Mouse (Mus musculus): ENCODE measurements around the gene Phykpl.

Phykpl gene

GRCm38 (mm10) chr11:51645293-51645692, 60.7 kb downstream of the Phykpl start:
- DNase-seq (ENCODE audit: low spot score): no peak

- no peak for DNase-seq (ENCODE audit: low spot score)
Observed at GRCm38 (mm10) chr11:51646245-51646644, 61.7 kb downstream of the Phykpl start.

GRCm38 (mm10) chr11:51646751-51647667, 62.5 kb downstream of the Phykpl start:
- no peak for DNase-seq (ENCODE audit: low spot score)

DNA sequence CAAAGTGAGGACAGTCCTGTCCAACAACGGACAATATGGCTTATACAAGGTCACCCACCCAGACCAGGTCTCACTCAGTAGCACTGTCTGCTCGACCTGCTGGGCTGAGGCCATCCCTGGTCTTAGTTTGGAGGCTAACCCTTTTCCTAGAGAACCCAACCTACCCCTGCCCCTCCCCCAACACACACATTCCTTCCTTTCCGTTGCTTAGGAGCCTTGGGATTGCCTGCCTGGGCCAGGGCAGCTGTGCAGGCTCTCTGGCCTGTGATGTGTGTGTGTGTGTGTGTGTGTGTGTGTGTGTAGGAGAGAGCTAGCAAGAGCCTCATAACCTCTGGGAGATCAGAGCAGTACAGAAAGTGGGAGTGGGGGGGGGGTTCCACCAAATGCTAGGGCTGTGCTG, 64.0 kb downstream of the Phykpl start:
- no peak for DNase-seq (ENCODE audit: low spot score)

DNA sequence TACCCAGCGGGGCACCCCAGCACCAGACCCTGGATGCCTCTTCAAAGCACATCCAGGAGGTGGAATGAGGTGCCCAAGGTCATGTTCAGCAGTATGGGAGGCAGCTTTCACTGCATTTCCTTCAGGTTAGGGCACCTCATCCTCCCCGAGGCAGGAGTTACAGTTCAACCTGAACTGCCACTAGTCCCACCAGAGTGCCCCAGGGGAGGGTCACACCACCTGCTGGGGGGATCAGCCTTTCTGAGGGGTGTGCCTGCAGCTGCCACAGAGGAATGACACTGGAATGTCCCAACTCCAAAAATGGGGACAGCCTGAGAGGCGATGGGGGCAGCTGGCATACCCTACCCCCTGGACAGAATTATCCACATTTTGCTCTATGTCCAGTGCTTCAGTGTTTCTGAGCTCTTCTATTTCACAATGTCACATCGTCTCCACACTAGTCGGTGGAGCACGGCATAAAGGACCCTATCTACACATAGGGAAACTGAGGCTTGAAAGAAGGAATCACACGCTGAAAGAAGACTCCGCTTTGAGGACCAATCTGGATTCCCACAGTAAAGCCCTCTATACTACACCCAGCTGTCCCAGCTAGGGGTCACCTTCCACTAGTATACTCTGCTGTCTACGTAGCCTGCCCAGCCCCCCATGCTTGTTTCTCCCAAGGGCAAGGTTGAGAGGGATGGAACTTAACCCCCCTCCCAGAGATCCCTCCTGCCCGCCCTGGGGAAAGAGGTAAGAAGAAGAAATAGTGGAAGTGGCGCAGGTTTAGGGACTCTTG, 64.7 kb downstream of the Phykpl start:
- no peak for DNase-seq (ENCODE audit: low spot score)

- no peak for DNase-seq (ENCODE audit: low spot score)
Observed at GRCm38 (mm10) chr11:51649889-51650199, 65.3 kb downstream of the Phykpl start.

GRCm38 (mm10) chr11:51650261-51650660, 65.7 kb downstream of the Phykpl start:
- DNase-seq (ENCODE audit: low spot score): peak; percentile 43

GRCm38 (mm10) chr11:51650691-51651515, 66.3 kb downstream of the Phykpl start, which contains the start of the genes N4bp3 and D930048N14Rik:
TSS of gene N4bp3 (minus strand) at chr11:51650842.
TSS of gene D930048N14Rik (plus strand) at chr11:51650954.
- peak; percentile 80 for DNase-seq (ENCODE audit: low spot score)

DNA sequence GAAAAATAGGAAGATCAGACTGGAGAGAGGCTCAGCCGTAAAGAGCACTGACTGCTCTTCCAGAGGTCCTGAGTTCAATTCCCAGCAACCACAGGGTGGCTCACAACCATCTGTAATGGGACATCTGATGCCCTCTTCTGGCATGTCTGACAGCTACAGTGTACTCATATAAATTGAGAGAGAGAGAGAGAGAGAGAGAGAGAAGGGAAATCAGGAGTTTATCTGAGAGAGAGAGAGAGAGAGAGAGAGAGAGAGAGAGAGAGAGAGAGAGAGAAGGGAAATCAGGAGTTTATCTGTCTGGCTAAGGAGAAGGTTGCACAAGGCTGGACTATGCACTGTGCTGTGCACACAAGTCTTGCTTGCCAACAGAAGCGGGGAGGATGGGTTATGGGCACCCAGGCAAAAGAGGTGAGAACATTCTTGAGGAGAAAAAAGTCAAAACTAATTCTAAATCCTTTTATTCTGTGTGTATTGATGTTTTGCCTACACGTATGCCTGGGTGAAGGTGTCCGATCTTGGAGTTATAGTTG, 68.4 kb downstream of the Phykpl start:
- DNase-seq (ENCODE audit: low spot score): no peak

GRCm38 (mm10) chr11:51653736-51654135, 69.2 kb downstream of the Phykpl start:
- no peak for DNase-seq (ENCODE audit: low spot score)

All from ovary, postnatal 36 days (tissue).